Mouse (Mus musculus): ENCODE results near the gene Fxyd4.

- TF ChIP-seq POLR2A (IDR thresholded peaks at IDR 0.05; ENCODE audit: borderline replicate concordance, extremely low read depth, low read depth, low read length) (no peak), CTCF (IDR thresholded peaks at IDR 0.05; ENCODE audit: insufficient read depth, low read length) (peak; percentile 59)
Measured at GRCm38 (mm10) chr6:117966729-117967128, 29.2 kb upstream of the Fxyd4 start.

All from lung, adult 2 months (tissue).